Mouse (Mus musculus) cerebellum, adult 11-12 months (tissue): Measurements from ENCODE around the gene Pnpla1.

Source experiments
- DNase-seq: peaks from one replicate; pipeline ENCODE4 v3.0.0; 2022

The Pnpla1 gene

GRCm38 (mm10) chr17:28926866-28927635 is 68.8 kb downstream of the Pnpla1 start:
- DNase-seq, result no peak

GRCm38 (mm10) chr17:28928004-28928403 is 69.8 kb downstream of the Pnpla1 start:
- no peak for DNase-seq

DNA sequence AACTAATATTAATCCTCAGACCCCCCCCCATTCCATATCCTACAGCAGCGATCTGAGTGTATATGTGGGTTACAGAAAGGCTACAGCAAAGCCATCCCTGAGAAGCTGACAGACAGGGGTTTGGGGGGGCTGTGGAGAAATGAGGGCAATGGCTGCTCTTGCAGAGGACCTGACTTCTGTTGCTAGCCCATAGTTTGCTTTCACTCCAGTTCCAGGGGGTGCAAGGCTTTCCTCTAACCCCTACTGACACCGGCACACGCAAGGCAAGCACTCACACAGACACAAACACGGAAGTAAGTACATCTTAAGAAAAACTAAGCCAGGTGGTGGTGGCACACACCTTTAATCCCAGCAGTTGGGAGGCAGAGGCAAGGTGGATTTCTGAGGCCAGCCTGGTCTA is 71.2 kb downstream of the Pnpla1 start:
- no peak for DNase-seq

DNA sequence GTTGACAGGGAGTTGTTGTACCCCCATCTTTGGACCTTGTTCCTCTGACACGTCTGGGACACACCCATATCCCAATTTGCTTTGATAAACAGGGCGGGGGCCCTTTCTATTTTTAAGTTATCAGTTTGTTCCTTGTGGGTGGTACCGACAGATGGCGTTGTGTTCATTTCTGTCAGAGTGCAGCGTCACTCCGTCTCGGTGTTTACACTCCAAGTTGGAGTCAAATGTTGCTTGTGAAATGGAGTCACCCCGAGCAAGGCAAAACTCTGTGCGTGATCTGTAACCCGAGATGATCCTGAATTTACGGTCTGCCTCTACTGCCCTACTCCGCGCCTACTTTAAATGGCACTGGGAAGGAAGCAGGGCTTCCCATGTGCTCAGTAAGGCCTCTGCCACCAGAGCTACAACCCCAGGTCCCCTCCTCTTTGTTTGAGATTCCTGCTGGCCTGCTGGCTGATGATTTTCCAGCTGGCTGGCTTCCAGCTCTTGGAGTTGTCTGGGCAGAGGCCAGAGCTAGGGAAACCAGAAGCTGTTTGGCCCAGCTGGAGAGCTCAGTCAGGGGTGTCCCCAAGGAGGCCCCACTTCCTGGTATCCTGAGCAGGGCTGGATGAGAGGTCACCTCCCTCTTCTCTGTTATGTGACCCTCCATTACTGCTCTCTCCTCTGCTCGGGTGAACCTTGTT is 72.3 kb downstream of the Pnpla1 start:
- DNase-seq, result no peak

- DNase-seq, result no peak
Observed at GRCm38 (mm10) chr17:28931436-28932211, 73.4 kb downstream of the Pnpla1 start.

GRCm38 (mm10) chr17:28932274-28932673 is 74.1 kb downstream of the Pnpla1 start:
- DNase-seq, result no peak

GRCm38 (mm10) chr17:28934120-28934916 is 76.1 kb downstream of the Pnpla1 start:
- no peak for DNase-seq

DNA sequence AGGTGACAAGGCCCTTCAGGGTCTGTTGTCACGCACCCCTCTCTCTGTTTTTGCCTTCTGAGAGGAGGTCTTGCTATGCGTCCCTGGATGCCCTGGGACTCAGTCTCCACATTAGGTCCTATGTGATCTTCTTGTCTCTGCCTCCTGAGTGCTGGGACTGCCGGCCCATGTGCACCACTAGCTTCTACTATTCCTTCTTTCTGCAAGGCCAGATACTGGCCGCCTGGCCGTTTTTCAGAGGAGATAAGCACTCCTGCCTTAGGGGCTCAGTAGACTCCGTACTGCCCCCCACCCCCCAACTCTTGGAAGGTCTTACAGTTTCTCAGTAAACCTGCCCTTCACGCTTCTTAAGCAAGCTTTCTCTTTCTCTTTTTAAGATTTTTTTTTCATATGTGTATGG is 77.9 kb downstream of the Pnpla1 start:
- DNase-seq, result no peak

GRCm38 (mm10) chr17:28936622-28937345 is 78.6 kb downstream of the Pnpla1 start:
- DNase-seq, result no peak
